Mouse (Mus musculus) NIH3T3 (cell line): ENCODE measurements around the gene Tead3.

ENCODE experiments used
- DNase-seq: peaks from one replicate; pipeline ENCODE4 v3.0.0-alpha.2; 2012; ENCODE audit warnings: low read depth

Gene Tead3

DNA sequence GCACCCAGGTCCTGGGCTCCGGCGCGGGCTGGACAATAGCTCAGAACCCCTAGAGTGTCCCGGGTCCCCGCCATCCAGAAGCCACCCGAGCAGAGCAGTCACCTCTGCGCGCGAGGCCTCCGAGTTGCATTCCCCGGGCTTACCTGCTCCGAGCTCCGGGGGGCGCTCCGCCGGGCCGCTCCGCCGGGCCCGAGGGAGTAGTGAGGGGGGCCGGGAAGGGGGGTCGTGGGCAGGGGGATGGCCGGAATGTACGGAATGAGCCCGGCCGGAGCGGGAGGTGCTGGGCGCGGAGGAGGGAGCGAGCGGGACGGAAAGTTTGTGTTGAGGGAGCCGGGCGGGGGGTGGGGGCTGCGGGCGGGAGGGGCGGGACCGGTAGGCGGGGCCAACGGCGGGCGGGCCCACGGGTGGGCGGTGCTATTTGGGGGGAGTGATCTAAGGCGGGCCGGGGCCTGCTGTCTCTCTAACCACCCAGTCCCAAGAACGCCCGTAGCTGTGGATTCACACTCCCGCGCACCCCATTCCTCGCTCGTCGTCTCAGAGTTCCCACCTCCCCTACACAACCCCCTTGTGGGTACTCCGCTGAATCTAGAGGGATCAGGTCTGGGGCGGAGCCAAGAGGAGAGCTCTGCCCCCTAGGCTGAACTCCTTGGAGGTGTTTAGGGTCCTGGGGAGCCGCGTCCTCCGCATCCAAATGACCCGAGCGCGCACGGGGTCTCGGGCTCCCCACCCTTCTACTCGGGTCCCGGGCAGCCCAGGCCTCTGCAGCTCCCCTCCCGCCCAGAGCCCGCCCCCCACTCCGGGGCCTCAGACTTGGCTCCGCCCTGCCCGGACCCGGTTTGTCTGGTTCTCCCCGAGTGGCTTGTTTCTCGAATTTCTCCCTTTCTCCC lies at the start of gene Tead3:
Tead3 (minus strand) TSS at position 352 of the 887 bp plus-strand sequence.
- DNase-seq: peak; percentile 93

DNA sequence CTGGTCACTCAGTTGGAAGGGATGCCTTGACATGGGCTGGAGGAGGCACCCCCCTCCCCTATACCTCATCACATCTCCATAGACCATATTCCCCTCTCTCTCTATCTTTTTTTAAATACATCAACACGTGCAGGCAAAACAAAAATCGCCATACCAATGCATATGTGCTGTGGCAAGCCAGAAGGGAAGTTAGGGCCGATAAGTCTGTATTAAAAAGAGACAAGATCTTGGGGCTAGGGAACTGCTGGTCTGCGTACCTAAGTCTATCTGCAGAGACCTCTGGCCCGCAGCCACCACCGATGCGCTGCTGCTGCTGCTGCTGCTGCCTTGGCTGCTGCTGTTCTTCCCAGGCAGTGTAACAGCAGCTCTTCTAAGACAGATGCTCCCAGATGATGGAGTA lies 44.4 kb upstream of the Tead3 start:
- DNase-seq: peak; percentile 18

DNA sequence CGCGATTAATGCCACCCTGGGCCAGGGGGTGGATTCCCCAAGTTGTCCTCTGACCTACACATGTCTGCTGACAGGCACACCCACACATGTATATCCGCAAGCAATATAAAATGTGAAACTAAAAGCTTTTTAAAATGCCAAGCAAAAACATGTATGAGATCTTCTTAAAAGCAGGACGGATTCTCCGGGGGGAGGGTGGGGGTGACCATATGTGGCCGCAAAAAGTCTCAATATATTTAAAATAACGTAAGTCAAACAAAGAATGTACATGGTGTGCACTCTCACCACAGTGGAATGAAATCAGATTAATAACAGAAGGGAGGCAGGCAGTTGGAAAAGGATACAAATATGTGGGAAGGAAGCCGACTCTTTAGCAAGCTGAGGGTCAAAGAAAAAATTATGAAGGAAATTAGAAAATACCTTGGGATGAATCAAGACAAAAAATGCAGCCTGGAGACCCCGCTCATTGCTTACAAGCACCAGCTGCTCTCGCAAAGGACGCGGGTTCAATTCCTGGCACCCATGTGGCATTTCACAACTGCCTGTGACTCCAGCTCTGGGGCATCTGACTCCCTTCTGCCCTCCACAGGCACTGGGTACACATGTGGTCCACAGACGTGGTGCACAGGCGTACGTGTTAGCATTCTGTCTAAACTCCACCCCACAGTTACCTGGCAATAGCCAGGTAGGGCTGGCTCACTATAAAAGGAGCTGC lies 43.6 kb upstream of the Tead3 start:
- DNase-seq: peak; percentile 92

DNA sequence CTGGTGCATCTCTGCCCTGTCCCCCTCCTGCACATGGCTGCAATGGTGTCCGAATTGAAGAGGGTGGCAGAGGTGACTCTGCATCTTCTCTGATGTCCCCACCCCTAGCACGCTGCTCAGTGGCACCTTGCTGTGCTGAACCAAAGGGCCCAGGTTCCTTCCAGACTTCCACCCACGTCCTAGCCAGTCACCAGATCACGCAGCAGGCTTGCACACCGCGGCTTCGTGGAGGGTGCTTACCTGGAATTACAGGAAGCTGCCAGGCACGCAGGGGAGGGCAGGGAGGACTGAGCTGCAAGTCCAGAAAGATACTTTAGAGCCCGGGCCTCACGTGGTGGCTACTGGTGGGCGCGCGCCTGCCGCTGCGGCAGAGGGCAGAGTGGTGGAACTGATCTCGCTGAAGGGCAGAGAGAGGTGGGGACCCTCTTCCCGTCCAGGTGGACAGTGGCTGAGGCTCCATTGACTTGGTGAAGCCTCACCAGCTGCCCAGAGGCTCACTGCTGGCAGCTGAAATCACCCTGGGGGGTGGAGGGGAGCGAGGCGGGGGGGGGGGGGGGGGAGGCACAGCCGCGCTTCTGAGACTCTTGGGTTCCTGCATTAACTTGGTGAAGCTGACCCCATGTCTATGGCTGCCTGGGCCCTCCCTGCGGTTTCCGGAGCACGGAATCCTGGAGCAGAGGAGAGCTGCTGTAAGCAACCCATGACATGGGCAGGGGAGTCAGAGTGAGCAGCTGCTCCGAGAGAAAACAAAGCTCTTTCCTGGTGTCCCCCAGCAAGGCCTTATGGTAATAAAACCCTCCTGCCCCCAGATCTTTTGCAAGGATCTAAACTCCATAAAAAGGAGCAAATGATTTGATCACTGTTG lies 41.2 kb upstream of the Tead3 start:
- no peak for DNase-seq

DNA sequence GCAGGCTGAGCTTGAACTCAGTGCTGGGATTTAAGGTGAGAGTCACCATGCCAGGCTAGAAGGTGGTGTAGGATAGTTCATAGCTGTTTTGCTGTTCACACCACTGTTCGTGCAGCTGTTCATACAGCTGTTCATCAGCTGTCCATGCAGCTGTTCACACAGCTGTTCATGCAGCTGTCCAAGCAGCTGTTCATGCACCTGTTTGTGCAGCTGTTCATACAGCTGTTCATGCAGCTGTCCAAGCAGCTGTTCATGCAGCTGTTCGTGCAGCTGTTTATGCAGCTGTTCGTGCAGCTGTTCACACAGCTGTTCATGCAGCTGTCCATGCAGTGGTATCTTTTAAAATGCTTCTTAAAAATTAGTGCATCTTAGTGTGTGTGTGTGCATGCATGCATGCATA lies 37.9 kb upstream of the Tead3 start:
- peak; percentile 25 for DNase-seq

DNA sequence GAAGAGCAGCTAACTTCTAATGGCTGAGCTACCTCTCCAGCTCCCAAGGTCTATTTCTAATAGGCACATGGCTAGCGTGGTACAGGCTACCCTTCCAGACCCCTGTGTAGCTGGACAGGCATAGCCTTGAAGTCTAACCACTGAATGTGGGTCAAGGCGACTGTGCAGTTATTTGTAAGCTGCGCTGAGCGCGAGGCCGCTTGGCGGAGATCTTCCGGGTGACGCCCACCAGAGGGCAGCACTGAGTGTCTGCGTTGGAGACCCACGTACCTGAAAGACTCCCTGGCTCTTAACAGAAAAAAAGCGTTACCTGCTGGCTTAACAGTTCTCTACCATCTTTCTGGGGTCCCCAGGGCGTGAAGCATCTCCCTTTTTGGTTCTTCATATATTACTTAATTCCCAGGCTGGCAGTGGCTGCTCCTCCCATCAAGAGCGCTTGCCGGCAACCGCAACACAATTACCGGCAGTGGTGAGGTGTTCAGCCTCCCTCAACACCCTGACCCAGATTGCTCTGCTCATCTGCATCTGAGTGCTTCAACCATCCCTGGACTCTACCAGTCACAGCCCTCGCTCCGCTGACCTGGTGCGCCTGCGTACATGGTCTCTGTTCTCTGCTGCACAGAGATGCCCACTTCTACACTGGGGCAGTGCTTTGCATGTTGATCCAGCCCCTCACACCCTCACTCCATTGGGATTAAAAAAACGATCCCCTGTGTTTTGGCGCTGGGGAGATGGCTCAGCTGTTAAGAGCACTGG lies 35.7 kb upstream of the Tead3 start:
- no peak for DNase-seq

DNA sequence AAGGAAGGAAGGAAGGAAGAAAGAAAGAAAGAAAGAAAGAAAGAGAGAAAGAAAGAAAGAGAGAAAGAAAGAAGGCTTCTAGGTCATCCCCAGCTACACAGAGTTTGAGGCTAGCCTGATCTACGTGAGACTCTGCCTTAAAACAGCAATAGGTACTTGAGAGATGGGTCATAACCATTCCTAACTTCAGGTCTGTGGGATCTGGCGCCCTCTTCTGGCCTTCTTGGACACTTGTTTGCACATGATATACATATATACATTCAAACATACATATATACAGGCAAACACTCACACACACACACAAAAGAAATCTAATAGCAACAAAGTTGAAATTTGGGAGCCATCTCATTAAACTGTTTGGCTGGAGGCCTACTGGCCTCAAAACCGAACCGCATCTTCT lies 33.7 kb upstream of the Tead3 start:
- peak; percentile 70 for DNase-seq

DNA sequence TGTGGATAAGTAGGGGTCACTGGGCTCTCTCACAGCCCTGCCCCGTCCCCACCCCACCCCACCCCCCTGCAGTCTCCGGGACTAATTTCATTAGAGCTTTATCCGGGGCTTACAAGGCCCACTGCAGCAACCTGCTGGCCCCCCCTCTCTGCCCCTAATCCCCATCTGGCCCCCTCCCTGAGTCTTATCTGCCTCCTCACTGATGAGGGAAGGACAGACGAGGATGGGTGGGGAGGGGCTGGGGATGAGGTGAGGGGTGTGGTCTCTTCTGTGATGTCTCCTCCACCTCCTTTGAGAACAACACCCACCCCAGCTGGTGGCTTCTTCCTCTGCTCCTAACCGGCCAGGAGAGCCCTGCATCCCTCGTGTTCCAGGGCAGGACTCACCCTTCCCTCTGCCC lies 29.6 kb upstream of the Tead3 start:
- no peak for DNase-seq

DNA sequence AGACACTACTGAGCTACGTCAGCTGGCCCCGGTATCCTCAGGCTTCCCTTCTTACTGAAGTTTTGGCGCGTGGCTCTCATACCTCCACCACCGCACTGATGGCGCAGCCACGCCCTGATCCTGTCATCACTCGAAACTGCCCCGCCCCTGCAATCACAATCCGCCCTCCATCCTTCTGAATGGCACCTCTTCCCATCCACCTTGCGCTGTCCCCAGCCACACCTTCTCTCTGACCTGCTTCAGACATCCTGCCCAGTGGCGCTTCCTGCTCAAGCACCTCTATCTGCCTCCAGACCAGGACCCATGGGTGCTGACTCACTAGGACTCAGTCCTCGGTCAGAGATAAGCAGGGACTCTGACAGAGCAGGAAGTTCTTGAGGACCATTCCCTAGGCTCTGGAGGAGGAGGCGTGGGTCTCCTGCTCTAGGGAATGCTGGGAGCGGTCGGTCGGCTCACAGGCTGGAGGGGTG lies 25.0 kb upstream of the Tead3 start:
- peak; percentile 30 for DNase-seq

DNA sequence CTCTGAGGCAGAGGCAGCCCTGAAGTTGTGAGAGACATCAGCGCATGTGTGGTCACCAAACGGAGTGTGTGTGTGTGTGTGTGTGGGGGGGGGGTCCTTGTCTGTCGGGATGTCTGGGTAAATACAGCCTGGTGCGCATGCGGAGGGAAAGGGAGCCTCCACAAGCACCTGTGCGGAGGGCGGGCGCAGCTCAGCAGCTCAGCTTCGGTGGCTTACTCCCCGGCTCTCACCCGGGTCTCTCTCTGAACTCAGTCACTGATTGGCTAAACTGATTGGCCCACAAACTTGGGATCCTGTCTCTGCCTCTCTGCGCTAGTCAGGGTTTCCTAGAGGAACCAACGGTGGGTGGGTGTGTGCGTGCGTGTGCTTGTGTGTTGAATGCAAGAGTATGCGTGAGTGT lies 23.9 kb upstream of the Tead3 start:
- no peak for DNase-seq

DNA sequence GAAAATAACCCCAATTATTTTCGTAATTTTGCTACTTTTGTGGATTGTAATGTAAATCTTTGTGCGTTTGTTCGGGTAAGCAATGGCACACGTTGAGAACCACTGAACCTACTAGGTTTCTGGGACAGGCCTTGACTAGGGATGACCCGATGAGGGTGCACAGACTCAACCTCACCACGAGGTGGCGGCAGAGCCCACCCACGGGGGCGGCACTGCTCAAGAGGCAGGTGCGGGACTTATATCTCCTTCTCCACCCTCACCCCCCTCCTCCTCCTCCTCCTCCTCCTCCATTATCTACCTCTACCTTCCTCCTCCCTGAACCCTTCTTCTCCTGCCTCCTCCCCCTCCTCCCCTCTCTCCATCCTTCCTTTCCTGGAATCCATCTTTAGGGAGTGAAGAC lies 23.2 kb upstream of the Tead3 start:
- DNase-seq: peak; percentile 87

DNA sequence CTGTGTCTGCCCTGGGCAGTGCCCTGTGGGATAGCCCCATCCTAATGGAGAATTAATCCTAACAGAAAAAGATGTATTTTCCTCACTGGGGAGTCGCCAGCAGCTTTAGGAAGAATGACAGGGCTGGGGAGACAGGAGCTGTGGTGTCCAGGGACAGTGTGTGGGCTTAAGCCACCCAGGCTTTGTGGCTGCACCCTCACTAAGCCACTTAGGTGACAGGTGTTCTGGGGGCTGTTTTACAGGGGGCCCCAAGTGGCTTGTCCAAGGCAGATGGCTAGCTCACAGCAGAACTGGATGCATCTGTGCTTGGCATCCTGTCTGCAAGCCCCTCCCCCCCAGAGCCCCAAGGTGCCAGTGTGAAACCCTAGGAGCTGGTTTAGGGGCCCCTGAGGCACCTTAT lies 21.3 kb upstream of the Tead3 start:
- peak; percentile 38 for DNase-seq

DNA sequence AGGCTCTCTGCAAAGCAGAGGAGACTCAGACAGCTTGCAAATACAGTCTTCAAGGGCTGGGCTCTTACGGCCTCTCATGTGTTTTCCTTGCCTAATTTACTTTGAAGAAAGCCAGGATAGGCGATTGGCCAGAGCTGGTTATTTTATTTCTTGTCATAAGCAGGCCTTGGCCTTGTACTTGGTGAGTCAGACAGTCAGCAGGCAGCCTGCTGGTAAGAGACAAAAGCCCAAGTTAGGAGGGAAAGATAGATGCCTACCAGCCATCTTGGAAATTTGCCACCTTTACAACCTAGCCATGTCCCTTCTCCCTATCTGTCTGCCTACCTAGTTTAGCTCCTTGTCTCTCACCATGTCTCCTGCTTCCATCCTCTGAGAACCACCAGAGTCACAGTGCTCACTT lies 20.7 kb upstream of the Tead3 start:
- peak; percentile 93 for DNase-seq

DNA sequence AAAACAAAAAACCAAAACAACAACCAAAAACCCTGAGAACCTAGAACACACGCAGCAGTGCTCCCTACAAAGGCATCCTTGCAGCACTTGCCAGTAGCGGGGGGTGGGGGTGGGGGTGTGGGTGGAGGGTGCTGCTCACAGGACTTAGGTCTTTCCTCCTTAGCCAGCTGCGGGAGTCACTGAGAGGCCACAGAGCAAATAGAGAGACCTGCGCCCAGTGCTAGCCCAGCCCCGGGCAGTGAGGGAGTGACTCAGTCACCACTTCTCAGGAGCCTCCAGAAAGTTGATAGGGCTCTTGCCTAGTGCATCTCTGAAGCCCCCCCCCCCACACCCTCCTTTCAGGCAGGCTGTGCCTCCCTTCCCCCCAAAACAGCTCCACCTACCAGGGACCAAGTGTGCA lies 18.4 kb upstream of the Tead3 start:
- DNase-seq: peak; percentile 43

DNA sequence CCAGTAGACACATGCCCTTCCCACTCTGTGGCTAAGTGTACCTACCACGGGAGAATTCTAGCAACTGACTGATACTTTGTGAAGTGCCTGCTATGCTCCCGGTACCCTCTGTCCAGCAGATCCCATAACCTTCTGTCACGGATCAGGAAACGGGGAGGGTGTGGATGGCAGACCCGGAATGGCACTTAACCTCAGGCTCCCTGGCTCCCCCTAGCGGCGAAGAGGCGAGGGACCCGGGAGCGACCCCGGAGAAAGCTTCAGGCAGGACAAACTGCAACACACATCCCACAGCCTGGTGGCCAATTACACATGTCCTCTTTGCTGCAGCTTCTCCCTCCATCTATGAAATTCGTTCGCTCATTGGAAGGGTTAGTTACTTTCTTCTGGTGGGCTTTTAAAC lies 17.8 kb upstream of the Tead3 start:
- DNase-seq: peak; percentile 80

DNA sequence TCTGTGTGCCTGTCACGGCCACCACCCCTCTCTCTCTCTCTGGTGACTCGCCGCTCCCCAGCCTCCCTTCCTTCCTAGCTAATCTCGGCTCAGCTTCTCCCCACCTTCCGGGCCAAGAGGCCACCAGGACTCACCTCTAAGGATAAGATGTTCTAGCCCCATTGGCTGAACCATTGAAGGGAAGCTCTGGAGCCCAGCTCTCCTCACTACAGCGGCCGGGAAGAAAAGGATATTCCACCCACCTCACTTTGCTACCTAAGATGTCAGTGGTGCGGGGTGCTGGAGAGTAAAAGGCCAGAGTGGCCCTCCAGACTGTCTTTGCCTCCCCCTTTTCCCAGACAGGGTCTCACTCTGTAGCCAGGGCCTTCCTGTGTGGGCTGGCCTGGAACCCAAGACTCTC lies 14.5 kb upstream of the Tead3 start, which contains the start of gene Tulp1:
Tulp1 (minus strand) TSS at position 101 of the 400 bp plus-strand sequence.
- DNase-seq: no peak

DNA sequence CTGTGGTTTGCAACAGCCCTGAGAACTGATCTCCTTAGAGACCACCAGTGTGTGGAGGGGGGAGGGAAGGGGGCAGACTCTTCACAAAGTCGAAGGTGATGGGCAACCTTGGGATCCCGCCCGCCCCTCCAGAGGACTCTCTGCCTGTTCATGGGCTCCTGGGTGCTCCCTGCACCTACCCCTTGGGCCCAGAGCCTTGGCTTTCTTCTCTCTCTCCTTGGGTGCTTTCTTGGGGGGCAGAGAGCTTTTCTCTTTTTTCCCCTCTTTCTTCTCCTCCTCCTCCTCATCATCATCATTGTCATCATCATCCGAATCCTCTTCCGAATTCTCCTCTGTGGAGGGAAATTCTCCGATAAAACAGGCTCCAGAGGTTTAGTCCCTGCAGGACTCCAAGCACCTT lies 12.9 kb upstream of the Tead3 start:
- no peak for DNase-seq

DNA sequence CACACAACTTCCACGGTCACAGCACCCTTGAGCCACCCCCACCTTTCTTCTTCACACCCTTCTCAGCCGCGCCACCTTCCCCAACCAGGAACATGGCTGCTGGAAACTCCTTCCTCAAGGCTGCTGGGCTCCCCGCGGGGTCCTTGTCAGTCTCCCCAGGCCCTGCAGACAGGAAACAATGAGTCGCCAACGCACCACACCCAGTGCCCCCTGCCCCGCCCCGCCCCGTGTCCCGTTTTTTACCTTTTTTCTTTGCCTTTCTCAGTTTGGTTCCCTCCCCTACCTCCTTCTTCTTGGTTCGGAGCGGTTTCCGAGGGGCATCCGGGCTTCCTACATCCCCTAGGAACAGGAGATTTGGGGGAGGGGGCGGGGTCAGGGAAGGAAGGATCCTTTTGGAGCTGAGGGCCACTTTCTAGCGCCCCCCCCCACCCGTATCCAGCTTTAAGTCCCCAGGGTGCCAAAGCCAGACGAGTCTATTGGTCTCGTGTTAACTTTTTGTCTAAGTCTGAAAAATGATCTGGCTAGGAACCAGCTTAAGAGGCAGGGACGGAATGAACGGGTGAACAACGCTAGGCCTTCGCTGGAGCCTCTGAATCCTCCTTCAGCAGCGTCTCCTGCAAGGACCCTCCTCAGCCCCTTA lies 12.2 kb upstream of the Tead3 start:
- no peak for DNase-seq

DNA sequence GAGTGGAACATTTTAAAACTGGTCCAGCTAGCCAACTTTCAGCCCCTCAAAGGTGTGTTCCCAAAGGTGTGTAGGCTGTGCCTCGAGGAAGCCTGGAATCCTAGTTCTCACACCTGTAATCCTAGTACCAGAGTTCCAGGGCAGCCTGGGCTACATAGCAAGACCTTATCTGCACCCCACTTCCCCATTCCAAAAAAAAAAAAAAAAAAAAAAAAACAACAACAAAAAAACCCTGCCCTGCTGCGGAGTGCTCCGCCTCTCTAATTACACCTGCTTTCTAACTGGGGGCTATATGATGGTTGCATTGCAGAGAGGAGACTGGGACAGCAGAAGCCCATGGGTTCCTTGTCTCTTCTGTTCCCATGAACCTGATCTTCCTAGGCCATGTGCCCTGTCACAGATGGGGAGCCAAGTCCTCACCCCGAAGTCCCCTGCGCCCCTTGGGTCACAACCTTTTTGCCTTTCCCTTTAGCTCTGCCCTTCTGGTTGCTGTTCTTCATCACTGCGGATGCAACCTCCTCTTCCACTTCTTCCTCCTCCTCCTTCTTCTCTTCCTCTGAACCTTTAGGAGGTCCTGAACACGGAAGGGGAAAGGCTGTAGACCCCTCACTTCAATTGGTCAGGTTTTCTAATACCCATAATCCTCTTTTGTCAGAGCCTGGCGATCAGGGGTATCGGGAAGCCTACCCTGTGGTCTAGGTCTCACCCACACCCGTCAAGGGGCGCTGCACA lies 11.5 kb upstream of the Tead3 start:
- no peak for DNase-seq

DNA sequence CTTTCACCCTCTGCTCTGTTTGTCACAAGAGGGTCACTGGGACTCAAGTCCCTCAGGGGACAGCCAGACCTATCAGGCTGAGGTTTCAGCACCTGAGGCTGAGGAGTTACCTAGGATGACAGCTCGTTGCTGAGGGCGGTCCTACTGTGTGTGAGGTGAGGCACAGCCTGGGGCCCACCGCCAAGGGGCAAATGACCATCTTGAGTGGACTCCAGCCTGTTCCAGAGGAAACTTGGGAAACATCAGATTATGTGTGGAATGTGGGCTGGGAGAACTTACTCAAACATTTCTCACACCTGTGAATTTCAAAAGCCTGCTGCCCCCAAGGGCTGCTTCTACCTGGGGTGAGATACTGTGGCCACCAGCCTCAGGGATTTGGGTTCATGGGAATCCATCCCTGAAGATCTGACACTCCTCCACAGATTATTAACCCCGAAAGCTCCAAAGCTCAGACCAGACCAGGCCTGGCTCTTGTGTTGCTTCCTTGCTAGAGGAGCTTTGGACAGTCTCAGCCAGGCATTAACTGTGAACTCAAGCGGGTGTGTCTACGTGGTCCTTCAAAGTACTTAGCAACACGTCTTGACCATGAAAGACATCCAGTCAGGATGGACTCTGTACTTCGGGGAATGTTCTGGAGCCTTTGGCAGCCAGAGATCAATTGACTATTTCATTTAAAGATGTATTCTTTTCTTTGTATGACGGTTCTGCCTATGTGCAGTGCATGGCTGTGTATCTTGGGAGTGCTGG lies 10.1 kb upstream of the Tead3 start:
- DNase-seq: no peak
